Mouse (Mus musculus) B cell, adult 67 days (primary cell): ENCODE measurements around the gene Duxf3. TPM values are rescaled to one million over a fixed set of nuclear protein-coding genes. Genes with fewer than 3 reads are reported as not detected.

Experiments
- total RNA-seq, 2 experiments: library from RNA; stranded (reverse); gene quantifications; 4 replicates each; pipeline ENCODE4 v1.2.4; 2023

The Duxf3 gene
- not detected for total RNA-seq

GRCm38 (mm10) chr10:58232641-58232969 lies at the start of gene Duxf3:
Gene Duxf3 (minus strand): TSS chr10:58232675.

DNA sequence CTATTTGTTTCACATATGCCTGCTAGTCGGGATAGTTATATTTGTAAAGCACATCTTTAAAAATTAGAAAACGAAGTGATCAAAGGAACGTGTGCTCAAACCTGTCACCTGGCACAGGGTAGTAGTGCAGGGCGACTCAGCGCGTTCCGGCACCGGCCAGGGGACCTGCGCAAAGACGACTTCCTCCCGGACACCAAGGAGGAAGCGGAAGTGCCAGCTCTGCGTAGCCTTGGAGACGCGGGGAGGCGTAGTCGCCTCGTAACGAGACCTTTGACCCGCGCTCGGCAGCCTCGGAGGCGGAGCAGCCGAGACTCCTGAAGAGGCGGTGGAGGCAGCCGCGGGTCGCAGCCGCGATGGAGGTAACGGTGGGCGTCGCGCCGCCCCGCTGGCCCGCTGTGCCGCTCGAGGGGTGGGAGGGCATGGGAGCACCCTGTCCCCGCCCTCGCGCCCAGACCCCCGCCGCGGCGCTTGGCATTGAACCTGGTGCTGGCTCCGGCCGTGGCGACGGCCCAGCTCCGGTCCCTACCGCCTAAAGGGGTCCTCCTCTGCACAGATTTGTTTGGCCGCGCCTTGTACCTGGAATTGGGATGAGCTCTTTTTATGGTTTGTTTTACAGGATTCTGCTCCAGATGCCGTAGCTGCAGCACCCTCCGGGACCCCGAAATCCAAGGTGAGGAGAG lies 22.9 kb upstream of the Duxf3 start, which contains the start of gene Gcc2:
Gene Gcc2 (plus strand): TSS at position 285 of the 680 bp plus-strand sequence.

DNA sequence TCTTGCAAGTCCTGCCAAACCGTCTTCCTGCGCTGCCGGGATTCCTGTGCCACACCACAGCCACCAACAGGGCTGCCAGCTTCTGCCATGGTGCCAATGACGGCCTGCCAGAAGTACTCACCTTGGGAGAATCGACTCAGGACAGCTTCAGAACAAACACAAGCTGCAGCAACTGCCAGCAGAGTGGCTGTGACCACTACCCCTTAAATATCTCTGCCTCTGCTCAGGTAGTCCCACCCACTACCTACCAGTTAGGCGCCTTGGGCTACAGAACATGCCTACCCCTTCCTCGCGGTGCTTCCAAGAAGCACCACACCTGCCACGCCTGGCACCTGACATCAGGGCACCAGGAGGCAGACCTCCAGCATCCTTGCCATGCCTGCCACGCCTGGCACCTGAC lies 4.1 kb upstream of the Duxf3 start, which contains the start of gene Gm4981:
Gene Gm4981 (minus strand): TSS at position 89 of the 400 bp plus-strand sequence.

GRCm38 (mm10) chr10:58224827-58225785 lies 7.4 kb downstream of the Duxf3 start, which contains the start of gene AW822073:
Gene AW822073 (minus strand): TSS chr10:58224930.

Other genes with a start within 250 kb of the Duxf3 start
- gene AW822073, start 7.7 kb downstream of the Duxf3 start, total RNA-seq, result not detected
- not detected for gene Gm4981, start 4.0 kb upstream of the Duxf3 start, total RNA-seq
- gene Gcc2, start 22.8 kb upstream of the Duxf3 start, total RNA-seq, result 10 to 100 TPM; 35.9 to 45.8 TPM
- gene Lims1, start 90.8 kb upstream of the Duxf3 start, total RNA-seq, result 10 to 100 TPM; 50.3 to 65.8 TPM
- 100 to 1,000 TPM; 175 to 184 TPM for gene Ranbp2, start 214.2 kb upstream of the Duxf3 start, total RNA-seq